Mouse (Mus musculus) gastrocnemius, adult 18-20 months (tissue): ENCODE data around the gene Bcat1. TPM values are rescaled to one million over a fixed set of nuclear protein-coding genes. Genes with fewer than 3 reads are reported as not detected.

Source experiments
- DNase-seq: peaks from one replicate; pipeline ENCODE4 v3.0.0; 2021; ENCODE audit warnings: low spot score
- total RNA-seq, 2 experiments: library from RNA; stranded (reverse); gene quantifications; 2 replicates each; pipeline ENCODE4 v1.2.3; 2021

Gene Bcat1
- total RNA-seq, 2 experiments from 2014 or later: 0.53 to 0.64 TPM

- DNase-seq: no peak
These were observed 19.9 kb downstream of the Bcat1 start for GRCm38 (mm10) chr6:145056102-145056501.

GRCm38 (mm10) chr6:145055277-145055858 lies 20.6 kb downstream of the Bcat1 start:
- DNase-seq: no peak

- no peak for DNase-seq
These were observed 23.3 kb downstream of the Bcat1 start for GRCm38 (mm10) chr6:145052669-145053068.

GRCm38 (mm10) chr6:145050899-145051298 lies 25.1 kb downstream of the Bcat1 start:
- DNase-seq: no peak

GRCm38 (mm10) chr6:145048131-145048997 lies 27.6 kb downstream of the Bcat1 start:
- no peak for DNase-seq

GRCm38 (mm10) chr6:145047445-145047857 lies 28.5 kb downstream of the Bcat1 start:
- no peak for DNase-seq

- no peak for DNase-seq
These were observed 29.6 kb downstream of the Bcat1 start for GRCm38 (mm10) chr6:145046266-145046890.

- DNase-seq: no peak
These were observed 30.9 kb downstream of the Bcat1 start for GRCm38 (mm10) chr6:145044916-145045574.

- no peak for DNase-seq
These were observed 35.3 kb downstream of the Bcat1 start for GRCm38 (mm10) chr6:145040732-145041131.

GRCm38 (mm10) chr6:145037626-145038025 lies 38.4 kb downstream of the Bcat1 start:
- no peak for DNase-seq

GRCm38 (mm10) chr6:145035412-145035811 lies 40.6 kb downstream of the Bcat1 start:
- DNase-seq: no peak

GRCm38 (mm10) chr6:145030587-145030986 lies 45.4 kb downstream of the Bcat1 start:
- DNase-seq: no peak

GRCm38 (mm10) chr6:145023990-145024389 lies 52.0 kb downstream of the Bcat1 start:
- DNase-seq: no peak

GRCm38 (mm10) chr6:145022966-145023725 lies 52.8 kb downstream of the Bcat1 start:
- no peak for DNase-seq

- no peak for DNase-seq
These were observed 53.6 kb downstream of the Bcat1 start for GRCm38 (mm10) chr6:145022349-145022748.

- no peak for DNase-seq
These were observed 55.4 kb downstream of the Bcat1 start for GRCm38 (mm10) chr6:145020553-145020952.

GRCm38 (mm10) chr6:145018295-145018694 lies 57.7 kb downstream of the Bcat1 start:
- DNase-seq: no peak

- DNase-seq: no peak
These were observed 58.5 kb downstream of the Bcat1 start for GRCm38 (mm10) chr6:145017508-145017907.

- no peak for DNase-seq
These were observed 59.3 kb downstream of the Bcat1 start for GRCm38 (mm10) chr6:145016639-145017038.

- DNase-seq: no peak
These were observed 61.0 kb downstream of the Bcat1 start for GRCm38 (mm10) chr6:145014944-145015343.

- DNase-seq: no peak
These were observed 63.3 kb downstream of the Bcat1 start for GRCm38 (mm10) chr6:145012699-145013098.
